Mouse (Mus musculus) right cerebral cortex, postnatal 25 days (tissue): ENCODE results near the gene Gm5148.

Source experiments
- DNase-seq: peaks from one replicate; pipeline ENCODE4 v3.0.0; 2022

Gene Gm5148

DNA sequence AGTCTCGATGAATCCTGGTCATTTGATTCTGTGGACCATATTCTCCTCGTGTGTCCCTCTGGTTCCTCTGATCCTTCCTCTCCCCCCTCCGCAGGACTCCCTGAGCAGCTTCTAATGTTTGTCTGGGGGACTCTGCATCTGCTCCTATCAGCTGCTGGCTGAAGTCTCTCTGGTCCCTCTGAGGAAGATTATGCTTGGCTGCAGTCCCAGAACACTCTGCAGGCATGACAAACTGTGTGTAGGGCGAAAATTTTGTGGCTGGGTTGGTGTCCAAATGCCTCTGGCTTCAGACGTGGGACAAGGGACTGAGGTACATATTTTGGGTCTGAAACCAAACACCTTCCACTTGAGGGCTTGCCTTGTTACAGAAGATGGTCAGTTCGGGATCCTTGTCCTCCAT lies 13.1 kb upstream of the Gm5148 start:
- DNase-seq, result peak; percentile 31

DNA sequence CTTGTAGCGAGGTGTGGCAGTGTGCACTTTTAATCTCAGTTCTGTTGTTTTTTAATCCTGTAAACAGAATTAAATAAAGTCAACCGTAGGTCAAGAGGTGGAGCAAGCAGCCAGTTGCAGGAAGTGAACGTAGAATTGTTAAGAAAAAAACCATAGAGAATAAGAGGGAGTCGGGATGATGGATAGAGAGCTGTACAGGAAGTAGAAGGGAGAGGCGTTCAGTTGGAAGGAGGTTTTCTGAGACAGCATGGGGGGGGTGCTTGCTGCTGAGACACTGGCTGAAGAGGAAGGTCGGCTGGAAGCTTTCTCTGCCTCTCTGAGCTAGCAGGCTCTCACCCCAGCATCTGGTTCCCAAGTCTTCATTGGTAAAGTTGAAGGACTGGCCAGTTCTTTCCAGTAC lies 10.9 kb upstream of the Gm5148 start:
- no peak for DNase-seq

DNA sequence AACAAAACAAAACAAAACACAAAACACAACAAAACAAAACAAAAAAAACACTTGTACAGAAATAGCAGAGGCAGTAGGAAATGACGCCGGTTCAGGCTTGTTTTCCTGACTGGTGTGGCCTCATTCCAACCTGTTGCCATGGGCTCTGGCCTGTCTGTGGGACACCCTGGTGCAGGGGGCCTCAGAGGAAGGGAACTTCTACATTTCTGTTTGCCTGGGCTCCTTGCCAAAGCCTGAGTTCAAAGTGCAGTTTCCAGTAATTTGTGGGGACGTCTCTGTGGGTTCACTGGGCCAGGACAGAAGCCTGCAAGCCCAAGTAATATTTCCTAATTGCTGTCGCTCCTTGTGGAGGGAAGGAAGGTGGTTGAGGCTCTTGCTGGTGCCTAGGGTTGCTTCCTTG lies 4.9 kb upstream of the Gm5148 start:
- DNase-seq, result peak; percentile 20

DNA sequence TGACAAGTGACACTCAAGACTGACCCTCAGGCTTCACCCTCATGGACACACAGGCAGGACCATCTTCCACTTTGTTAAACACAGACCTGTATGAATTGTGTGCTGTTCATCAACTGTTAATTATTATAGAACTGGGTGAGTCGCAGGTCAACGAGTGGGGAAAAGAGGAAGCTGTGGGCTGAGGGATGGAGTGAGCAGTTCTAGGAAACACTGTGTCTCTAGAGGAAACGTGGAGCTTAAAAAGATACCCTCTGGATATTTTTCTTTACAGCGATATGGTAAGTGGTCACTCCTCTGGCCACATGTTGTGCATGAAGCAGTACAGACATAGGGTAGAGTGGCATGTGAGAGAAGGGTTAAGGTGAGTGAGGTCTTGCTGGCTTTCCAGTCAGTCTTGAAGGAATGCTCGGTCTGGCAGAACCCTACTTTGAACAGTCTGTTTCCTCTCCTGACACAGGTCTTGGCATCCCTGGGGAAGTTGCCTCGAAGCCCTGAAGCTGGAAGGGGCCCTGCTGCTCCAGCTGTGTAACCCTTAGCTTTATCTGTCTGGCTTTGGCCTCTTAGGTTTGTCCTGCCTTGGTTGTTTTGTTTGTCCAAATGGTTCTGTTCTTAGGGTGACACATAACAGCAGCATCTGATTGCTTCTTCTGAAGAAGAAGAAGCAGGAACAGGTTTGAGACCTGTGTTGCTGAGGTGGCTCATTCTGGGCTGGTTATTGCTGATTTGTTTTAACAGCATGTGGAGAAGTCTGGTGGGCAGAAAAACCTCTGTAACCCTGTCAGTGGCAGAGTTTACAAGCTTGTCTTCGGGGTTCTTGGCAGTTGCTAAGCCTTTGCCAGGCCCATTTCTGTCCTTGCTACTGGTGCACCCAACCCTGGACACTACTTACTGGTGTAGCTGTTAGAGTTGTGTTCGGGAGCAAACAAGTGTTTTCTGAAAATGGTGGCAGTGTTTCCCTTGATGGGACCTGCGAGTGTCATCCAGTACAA lies 4.1 kb upstream of the Gm5148 start:
- DNase-seq, result no peak

DNA sequence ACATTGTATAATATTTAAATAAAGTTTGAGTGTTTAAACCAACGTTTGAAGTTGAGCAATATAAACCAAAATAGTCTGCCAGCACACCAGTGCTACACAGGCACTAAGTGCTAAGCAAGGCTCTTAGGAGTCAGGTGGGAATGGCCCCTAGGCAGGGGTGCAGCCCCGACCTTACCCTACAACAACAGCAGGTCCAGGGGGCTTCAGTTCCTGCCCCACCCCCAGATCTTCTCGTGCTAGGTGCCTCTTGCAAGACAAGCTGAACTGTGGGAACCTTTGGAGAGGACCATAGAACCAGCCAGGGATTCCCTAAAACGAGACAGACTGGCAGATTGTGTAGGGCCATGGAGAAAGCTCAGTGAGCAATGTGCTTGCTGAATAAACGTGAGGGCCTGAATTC lies 3.1 kb upstream of the Gm5148 start:
- no peak for DNase-seq

DNA sequence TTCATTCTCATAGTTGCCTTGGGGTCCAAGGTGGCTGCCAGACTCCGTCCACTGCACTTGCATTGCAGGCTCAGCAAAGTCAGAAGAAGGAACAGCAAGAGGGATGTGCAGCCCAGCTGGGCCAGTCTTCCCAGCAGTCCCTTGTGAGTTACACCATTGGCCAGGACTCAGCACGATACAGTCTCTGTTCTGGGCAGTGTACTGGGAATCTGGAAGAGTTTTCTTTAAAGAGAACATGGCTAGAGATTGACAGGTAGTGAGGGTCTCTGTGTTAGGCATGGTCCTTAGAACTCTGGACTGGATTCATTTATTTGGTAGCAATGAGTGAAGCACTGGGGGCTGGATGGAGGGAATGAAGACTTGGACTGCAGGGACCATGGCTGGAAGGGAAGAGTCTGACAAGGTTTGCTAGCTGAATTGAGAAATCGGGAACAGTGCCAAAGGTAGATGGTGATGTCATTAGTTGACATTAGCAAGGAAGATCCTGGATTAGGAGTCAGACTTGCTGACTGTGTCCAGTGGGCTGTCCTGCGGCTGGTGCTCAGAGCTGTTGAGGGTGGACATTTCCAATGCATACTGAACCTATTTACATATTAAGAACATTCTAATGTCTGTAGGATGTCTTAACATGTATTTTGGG lies 2.3 kb upstream of the Gm5148 start:
- no peak for DNase-seq

DNA sequence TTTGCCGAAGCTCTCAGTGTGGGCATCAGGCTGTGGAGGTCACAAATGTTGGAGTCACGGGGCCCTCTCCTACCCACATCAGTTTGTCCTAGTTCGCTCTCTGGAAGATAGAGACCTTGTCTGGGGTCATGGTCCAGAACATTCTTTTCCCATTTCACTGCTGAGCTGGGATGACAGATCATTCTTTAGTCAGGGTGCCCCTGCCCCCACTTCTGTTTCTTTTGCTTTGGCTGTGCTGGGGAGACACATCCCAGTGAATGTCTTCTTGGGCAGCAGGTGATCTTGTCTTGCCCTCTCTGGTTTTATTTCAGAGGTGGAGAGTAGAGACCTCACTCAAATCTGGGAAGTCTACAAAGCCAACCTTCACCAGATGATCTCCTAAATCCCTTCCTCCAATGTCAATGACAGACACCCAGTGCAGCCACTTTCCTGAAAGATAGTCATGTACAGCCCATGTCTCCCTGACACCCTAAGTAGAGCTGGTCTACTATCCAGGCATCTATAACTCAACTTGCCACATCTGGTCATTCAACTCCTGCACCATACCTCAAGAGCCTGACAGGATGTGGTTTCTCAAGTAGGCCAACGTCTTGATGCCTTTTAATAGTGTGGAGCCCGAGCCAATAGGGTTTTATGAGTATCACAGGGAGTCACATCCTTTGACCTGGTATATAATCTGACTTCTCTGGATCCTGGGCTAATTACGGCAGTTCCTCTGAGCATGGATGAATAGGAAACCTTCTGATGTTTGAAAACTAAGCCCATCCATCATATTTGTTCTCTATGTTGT lies 851 bp upstream of the Gm5148 start:
- no peak for DNase-seq

DNA sequence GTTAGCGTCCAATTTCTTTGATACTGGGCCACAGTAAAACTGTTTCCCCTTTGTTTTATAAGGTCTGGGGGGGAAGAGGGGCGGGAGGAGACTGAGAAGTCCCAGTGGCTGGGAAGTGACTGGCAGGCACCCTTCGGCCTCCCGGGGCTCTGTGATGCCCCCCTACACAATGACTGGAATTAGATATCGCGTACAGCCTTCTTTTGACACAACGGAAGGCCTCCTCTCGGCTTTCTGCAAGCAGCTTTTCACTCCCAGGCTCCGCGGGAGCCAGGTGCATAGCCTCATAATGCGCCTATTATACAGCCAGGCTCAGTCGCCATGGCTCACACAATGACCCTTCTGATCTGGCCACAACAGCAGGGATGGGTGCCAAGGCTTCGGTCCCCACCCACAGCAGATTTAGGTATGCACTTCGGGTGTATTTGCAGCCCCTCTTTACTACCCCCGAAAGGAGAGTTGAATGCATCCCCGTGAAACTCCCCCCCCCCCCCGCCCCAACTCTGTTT lies 574 bp downstream of the Gm5148 start:
- DNase-seq, result peak; percentile 31

DNA sequence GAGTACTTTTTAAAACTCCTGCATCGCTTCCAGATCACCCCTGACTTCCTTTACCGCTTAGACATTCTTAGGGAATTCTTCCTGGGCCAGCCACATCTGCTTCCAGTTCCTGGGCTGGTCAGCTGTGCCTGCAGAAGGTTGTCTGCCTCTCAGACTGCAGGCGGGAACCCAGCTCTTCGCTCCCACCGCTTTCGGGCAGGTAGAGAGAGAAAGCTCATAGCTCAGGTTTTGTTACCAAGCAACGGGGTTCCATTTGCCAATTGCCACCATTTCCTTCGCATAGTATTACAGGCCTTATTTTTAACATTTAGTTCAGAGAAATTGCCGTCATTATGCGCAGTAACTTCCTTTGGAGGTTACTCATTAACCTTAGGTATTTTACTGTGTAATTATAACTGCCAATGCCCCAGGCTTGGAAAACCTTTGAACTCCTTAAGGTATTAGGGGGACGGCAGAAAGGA lies 1.2 kb downstream of the Gm5148 start:
- DNase-seq, result no peak

DNA sequence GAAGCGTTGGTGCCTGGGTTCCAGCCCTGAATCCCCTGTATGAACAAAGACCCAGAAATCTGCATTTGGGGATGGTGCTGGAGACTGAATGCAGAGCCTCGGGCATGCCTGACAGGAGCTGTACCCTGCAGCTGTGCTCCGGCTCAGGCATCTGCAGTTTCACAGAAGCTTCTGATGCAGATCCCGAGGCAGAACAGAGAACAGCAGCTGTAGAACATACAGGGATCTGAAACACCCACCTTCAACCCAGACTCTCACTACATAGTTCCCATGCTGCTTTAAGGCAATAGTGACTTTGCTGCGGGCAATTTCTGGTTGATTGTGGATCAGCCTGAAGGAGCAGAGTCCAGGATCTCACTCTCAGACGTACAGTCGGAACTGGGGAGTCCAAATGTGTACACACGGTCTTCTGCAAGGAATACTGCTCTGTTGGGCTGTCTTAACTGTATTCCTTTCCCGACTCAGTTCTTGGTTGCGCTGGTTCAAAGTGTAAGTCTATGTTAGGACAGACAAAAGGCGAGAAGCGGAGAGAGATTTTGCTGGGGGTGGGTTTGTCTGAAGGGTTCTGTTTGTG lies 1.7 kb downstream of the Gm5148 start:
- peak; percentile 39 for DNase-seq

DNA sequence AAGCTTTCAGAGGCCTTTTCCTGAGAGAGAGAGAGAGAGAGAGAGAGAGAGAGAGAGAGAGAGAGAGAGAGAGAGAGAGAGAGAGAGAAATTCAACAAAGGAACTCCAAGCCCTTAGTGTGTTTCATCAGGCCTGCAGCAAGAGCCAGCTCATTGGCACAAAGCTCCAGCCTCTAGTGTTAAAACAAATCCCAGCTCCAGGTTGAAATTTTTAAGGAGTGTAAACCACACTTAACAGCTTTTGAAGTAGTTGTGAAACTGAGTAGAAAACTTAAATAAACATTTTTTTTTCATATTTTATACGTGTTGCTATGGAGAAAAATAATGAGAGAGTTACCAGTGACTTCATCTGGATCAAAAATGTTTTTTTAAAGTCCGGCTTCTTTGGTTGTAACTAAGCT lies 7.3 kb downstream of the Gm5148 start:
- no peak for DNase-seq

DNA sequence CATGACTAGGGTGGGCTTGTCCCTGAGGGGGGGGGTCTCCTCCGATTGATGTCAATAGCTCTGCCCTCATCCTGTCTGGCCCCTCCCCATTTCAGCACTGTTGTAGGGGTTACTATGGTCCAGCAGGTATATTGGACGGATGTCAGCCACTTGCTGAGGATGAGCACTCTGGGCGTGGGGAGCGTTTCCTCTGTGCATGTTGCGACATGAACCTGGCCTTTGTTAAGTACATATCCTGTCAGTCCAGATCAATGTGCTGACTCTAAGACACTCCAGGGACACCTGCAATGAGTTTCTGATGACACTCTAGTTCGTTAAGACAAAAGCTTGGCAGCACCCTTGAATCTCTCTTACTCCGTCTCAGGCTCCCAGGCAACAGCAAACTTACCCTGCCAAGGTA lies 8.6 kb downstream of the Gm5148 start:
- DNase-seq, result no peak

DNA sequence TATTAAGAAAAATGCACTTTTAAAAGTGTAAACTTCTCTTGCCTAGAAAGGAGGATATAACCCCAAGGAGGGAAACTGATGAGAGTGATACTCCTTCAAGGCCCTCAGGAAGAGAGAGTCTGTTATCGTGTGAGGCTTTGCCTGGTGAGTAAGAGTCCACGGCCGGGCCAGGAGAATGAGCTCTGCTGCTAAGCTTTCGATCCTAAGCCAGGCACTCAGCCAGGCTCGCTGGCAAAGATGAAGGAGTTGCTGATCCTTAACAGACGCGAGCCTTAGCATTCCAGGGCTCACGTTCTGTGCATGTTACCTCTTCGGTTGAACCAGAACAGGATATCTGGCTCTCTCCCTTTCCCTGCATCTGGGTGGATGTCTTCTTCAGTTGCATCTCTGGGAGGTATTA lies 11.8 kb downstream of the Gm5148 start:
- no peak for DNase-seq

DNA sequence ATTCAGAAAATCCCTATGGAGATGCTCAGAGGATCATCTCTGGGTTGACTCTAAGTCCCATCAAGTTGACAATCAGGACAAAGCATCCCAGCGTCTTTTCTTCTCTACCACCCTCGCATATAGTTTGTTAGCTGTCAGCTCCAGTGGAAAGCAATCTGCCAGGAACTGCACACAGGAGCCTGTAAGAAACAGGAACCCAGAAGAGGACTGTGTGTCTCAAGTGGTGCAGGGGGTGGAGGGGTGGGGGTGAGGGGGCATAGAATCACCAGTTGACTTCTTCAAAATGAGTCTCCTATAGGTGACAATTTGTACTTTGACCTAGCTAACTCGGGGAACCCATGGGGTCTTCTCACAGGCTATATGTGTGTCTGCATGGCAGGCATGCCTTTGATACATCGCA lies 12.7 kb downstream of the Gm5148 start:
- no peak for DNase-seq

DNA sequence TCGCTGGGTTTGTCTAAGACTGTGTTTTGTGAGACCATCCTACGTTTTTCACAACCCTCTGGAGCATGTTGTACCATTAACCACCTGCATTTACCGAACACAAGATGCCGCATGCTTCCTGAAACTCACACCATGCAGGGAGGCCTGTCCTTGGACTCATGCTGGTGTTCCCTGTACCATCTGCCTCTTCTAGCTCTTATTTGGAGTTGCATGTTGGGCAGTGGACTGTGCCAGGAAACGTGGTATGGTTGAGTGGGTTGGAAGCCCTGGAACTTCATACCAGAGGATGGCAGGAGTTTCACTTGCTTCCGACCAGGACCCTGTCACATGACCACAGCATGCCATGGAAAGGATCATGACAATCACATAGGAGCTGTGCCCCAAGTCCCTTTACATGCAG lies 16.5 kb downstream of the Gm5148 start:
- no peak for DNase-seq

DNA sequence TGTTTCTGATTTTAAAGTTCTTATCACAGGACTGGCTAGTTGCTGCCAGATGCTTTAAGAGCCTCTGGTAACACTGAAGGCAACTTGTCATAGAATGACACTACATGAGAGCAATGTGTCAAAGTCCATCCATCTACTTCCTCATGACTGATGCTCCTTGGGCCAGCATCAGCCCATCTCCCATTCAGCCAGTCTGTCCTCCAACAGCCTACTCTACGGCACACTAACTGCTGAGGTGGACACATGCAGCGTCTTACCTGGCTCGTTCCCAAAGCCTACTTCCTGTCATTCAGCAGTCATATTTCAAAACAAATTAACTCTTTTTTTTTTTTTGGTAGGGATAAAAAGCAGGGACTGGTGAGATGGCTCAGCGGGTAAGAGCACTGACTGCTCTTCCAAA lies 17.9 kb downstream of the Gm5148 start:
- DNase-seq, result no peak

DNA sequence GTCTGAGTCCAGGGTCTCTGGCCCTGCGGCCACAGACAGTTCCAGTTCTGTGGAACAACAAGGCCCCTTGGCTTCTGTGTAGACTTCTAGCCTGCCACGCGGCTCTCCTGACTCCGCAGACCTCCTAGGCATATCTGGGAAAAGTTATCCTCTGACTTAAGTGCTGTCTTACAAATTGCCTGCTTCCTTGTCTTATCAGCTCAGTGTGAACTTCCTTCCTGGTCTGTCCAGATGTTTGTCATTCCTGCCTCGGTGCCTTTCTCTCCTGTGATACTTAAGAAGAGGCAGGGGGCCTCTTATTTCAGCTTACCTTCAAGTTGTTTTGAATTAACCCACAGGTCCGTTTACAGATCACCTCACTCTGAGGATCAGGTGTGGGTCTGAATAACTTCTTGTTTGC lies 18.9 kb downstream of the Gm5148 start:
- DNase-seq, result no peak

DNA sequence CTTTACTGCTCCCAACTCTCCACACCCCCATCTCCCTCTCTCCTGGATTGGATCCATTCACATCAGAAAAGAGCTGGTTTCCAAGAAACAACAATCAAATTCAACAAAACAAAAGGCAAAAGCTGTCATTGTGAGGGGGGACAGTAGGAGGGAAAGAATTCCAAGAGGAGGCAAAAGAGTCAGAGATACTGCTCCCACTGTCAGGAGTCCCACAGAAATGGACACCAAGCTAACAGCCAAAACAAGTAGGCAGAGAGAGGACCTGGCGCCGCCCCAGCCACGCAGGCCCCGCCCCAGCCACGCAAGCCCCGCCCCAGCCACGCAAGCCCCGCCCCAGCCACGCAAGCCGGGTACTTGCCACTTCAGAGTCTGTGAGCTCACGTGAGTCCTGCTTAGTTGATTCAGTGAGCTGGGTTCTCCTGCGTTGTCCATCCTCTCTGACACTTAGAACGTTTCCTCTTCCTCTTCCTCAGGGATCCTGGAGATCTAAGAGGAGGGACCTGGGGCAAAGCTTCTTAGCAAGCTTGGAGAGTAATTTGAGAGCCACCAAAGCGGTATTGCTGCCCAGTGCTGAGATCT lies 19.5 kb downstream of the Gm5148 start:
- DNase-seq, result no peak

DNA sequence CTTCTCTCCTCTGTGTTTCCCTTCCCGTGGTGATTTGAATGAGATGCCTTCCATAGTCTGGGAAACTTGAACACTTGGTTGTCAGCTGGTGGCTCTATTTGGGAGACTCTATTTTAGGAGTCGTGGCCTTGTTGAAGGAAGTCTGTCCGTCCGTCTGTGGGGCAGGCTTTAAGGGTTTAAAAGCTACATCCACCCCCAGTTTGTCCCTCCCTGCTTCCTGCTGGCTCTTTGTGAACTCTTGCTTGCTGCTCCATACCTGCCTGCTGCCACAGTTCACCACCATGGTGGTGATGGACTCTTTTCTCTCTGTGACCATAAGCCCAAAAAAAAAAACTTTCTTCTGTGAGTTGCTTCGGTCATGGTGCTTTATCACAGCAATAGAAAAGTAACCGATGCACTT lies 21.2 kb downstream of the Gm5148 start:
- no peak for DNase-seq

DNA sequence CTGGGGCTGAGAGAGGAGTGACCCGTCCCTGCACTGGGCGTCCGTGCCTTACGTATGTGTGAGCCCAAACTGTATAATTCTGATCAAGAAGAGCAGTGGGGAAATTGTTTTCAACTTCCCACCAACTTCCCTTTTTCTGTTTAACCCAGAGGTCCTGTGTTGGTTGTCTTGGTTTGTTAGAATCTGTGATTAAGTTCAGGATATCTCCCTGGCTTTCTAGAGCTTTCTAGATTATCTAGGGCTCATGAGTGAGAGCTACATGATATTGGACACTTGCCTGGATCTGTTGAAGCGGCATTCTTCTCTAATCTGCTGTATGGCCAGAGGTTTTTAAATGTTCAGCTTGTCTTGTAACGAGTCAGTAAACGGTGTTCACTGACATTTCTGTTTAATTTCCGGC lies 30.7 kb downstream of the Gm5148 start:
- DNase-seq, result no peak

DNA sequence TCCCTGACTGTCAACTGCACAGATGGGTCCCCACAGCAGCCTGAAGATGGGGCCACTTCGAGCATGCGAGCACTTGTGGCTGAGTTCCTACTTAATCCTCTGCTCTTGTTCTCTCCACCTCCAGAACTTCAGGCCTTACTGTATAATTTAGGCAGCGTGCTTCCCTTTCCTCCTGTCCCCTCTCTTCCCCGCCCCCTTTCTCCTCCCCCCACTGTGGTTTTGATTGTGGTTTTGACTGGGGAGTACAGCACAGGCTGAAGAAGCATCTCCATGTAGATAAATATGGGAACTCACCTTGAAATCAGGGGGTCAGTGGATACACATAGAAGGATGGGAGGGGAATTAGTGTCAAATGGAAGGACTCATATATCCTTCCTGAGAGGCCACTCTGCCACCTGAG lies 31.3 kb downstream of the Gm5148 start:
- DNase-seq, result no peak

DNA sequence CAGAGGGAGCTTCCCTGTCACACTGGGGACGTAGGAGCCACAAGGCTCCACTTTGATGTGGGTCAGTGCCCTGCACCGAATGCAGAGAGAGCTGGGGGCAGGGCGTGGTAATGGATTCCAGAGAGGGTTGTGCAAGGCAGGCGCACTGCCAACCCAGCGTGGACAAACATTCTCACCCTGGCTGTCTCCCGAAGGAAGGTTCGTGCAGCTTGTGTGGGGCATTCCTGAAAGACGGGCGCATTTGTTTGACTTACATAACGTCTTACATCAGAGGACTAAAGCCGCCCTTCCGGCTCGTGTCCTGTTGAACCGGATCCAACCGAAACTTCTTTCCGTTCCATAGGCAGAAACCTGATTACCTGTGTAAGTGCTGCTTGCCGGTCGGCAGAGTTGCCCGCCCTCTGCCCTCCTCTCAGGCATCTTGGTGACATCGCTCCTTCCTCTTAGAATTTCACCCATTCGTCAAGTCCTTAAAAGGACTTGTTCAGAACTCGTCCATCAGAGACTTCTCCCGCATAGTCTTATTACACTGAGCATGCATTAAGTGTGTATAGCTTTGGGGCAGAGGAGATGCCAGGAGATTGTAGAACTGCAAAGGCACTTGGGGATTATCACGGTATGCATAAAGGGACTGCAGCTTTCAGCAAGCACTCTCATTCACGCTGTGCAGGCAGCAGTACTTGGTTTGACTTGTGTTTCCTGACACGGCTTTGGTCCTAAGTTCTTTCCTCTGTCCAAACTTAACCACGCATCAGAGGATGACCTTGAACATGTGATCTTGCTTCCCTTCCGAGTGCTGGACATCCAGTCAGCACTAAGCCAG lies 36.9 kb downstream of the Gm5148 start:
- DNase-seq, result peak; percentile 48
